Mouse (Mus musculus) spleen, adult 2 months (tissue): ENCODE measurements at regions not wholly inside any gene's neighbourhood (a gene's known extent, or its start where the extent isn't known, plus 50 kb on each side); places are given as distances from the start of the nearest gene placed in this dataset.

Experiments used
- CTCF ChIP-seq: fragments of 200-500 bp; IDR thresholded peaks from 2 replicates; pipeline ENCODE4 v1.5.1; 2011; ENCODE audit warnings: mild to moderate bottlenecking, inconsistent platforms; ENCODE audit not compliant: insufficient read depth, insufficient read length, insufficient replicate concordance; ENCODE audit errors: extremely low read depth
- POLR2A ChIP-seq: fragments of 200-500 bp; IDR thresholded peaks from 2 replicates; pipeline ENCODE4 v1.6.1; 2011; ENCODE audit warnings: low read depth, low read length, inconsistent platforms

DNA sequence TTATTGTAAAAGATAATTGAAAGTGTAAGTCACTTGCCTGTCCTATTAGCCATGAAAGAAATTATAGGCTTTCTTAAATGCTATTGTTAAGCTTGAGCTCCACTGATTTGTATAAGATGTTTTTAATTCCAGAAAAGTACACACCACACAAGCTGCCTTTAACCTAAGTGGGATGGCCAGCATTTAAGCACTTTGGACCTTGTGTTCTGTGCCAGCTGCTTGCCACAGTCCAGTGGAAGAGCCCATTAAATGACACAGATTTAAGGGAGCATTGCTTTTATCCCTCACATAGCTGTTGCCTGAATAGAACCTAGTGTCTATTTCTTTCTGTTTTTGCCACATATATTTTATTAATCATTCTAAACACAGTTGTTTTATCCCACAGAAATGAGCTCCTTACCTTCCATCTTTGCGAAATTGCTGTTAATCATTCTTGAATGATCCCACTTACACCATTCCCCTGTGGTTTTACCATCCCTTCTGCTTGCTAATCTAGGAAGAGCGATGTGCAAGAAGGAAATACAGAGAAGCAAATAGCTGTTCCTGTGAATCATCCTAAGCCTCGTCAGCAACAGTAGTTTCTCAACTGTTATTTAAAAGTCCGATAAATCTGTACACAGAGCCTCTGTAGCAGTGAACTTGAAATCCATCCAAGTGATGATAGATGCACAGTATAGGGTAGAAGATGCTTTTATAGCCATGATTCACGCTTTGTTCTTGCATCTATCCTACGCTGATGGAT, 57.9 kb upstream of the Samsn1 start:
- no peak for TF ChIP-seq CTCF
- no peak for TF ChIP-seq POLR2A
